Mouse (Mus musculus): Measurements from ENCODE around the gene Hcfc1. TPM values are rescaled to one million over a fixed set of nuclear protein-coding genes. Genes with fewer than 3 reads are reported as not detected.

Hcfc1 gene
- polyA plus RNA-seq, 1 experiment from 2014 or later: 39.1 TPM

DNA sequence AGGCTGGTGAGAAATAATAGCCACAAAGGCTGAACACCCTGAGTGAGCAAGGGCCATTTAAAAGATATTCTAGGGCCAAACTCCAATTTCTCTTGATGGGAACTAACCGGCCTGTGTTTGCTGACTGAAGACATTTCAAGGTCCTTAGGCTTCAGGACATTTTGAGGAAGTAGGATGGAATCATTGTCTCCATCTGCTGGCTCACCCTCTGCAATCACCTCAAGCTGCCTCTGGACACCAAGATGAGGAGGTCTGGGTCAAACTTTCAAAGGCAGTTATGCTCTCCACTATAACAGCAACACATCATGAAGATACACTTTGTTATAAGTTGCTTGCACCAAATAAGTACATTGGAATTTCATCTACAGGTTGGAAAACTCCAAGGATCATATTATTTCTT is 56.1 kb downstream of the Hcfc1 start:
- no peaks in the 10 kb centered on the region; the same call in 1 of the 2 replicates for H3K27me3 ChIP-seq (ENCODE audit: control insufficient read depth, insufficient read depth, low read length)
- no peaks in the 10 kb centered on the region for H3K36me3 ChIP-seq (ENCODE audit: control insufficient read depth, insufficient read depth, low read length)
- H3K9ac ChIP-seq (ENCODE audit: low read length): no peak overlapping the region
- no peaks in the 10 kb centered on the region for H3K9me3 ChIP-seq (replicated peaks; ENCODE audit: control insufficient read depth, low read length)
- no peak overlapping the region for H3K4me3 ChIP-seq (replicated peaks; ENCODE audit: low read length)
- ATAC-seq (ENCODE audit: insufficient read depth, low FRiP score): no peak
- no peak overlapping the region for H3K4me2 ChIP-seq (ENCODE audit: low read depth, low read length)
- 77% methylated on average over 1 of the region's 1 CpGs for WGBS
- no peaks in the 10 kb centered on the region for H3K4me1 ChIP-seq (ENCODE audit: control insufficient read depth, insufficient read depth, low read length)
- no peak overlapping the region for H3K27ac ChIP-seq (ENCODE audit: low read length)

GRCm38 (mm10) chrX:73897959-73898358 is 68.2 kb downstream of the Hcfc1 start:
- H3K9me3 ChIP-seq (replicated peaks; ENCODE audit: control insufficient read depth, low read length): no peaks in the 10 kb centered on the region
- H3K4me3 ChIP-seq (replicated peaks; ENCODE audit: low read length): no peak overlapping the region
- no peak overlapping the region for H3K9ac ChIP-seq (ENCODE audit: low read length)
- H3K27me3 ChIP-seq (ENCODE audit: control insufficient read depth, insufficient read depth, low read length): no peaks in the 10 kb centered on the region
- WGBS: 73% methylated on average over 3 of the region's 3 CpGs
- no peaks in the 10 kb centered on the region for H3K4me1 ChIP-seq (ENCODE audit: control insufficient read depth, insufficient read depth, low read length)
- H3K36me3 ChIP-seq (ENCODE audit: control insufficient read depth, insufficient read depth, low read length): no peaks in the 10 kb centered on the region
- no peak for ATAC-seq (ENCODE audit: insufficient read depth, low FRiP score)
- no peak overlapping the region for H3K27ac ChIP-seq (ENCODE audit: low read length)
- H3K4me2 ChIP-seq (ENCODE audit: low read depth, low read length): no peak overlapping the region

- 21% methylated on average over 2 of the region's 2 CpGs for WGBS
- Histone ChIP-seq H3K36me3 (ENCODE audit: control insufficient read depth, insufficient read depth, low read length) (no peaks in the 10 kb centered on the region), H3K9ac (ENCODE audit: low read length) (no peak within 1 kb of the TSS), H3K27me3 (ENCODE audit: control insufficient read depth, insufficient read depth, low read length) (no peaks in the 10 kb centered on the region), H3K4me1 (ENCODE audit: control insufficient read depth, insufficient read depth, low read length) (no peaks in the 10 kb centered on the region), H3K9me3 (replicated peaks; ENCODE audit: control insufficient read depth, low read length) (no peaks in the 10 kb centered on the region), H3K27ac (ENCODE audit: low read length) (no peak within 1 kb of the TSS), H3K4me2 (ENCODE audit: low read depth, low read length) (no peak within 1 kb of the TSS), H3K4me3 (replicated peaks; ENCODE audit: low read length) (no peak within 1 kb of the TSS)
- no peak for ATAC-seq (ENCODE audit: insufficient read depth, low FRiP score)
Observed at GRCm38 (mm10) chrX:73895719-73896118, 70.4 kb downstream of the Hcfc1 start, which contains the start of gene L1cam. Gene L1cam (minus strand): TSS chrX:73896105.

DNA sequence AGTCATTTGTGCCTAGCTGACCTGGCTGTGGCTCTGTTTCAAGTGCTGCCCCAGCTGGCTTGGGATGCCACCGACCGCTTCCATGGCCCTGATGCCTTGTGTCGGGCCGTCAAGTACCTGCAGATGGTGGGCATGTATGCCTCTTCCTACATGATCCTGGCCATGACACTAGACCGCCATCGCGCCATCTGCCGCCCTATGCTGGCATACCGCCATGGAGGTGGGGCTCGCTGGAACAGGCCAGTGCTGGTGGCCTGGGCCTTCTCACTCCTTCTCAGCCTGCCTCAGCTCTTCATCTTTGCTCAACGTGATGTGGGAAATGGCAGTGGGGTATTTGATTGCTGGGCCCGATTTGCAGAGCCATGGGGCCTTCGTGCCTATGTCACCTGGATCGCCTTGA is 73.3 kb downstream of the Hcfc1 start:
- WGBS: 90% methylated on average over 14 of the region's 14 CpGs
- Histone ChIP-seq H3K4me2 (ENCODE audit: low read depth, low read length) (no peak overlapping the region), H3K27ac (ENCODE audit: low read length) (no peak overlapping the region), H3K4me3 (replicated peaks; ENCODE audit: low read length) (no peak overlapping the region), H3K27me3 (ENCODE audit: control insufficient read depth, insufficient read depth, low read length) (no peaks in the 10 kb centered on the region), H3K9ac (ENCODE audit: low read length) (no peak overlapping the region), H3K4me1 (ENCODE audit: control insufficient read depth, insufficient read depth, low read length) (no peaks in the 10 kb centered on the region), H3K9me3 (replicated peaks; ENCODE audit: control insufficient read depth, low read length) (no peaks in the 10 kb centered on the region), H3K36me3 (ENCODE audit: control insufficient read depth, insufficient read depth, low read length) (no peaks in the 10 kb centered on the region)
- ATAC-seq (ENCODE audit: insufficient read depth, low FRiP score): no peak

Other genes with a start within 250 kb of the Hcfc1 start
- gene Abcd1, start 249.8 kb downstream of the Hcfc1 start, polyA plus RNA-seq (2015; fragmentation: Nextera tagmentation; extraction: Ambion mirVana): 20.3 and 20.8 TPM in 2 replicates
- gene Plxnb3, start 209.3 kb downstream of the Hcfc1 start, polyA plus RNA-seq (2015; fragmentation: Nextera tagmentation; extraction: Ambion mirVana): 0.77 and 1.1 TPM in 2 replicates
- 4.8 and 15.1 TPM in 2 replicates for gene Srpk3, start 192.0 kb downstream of the Hcfc1 start, polyA plus RNA-seq (2015; fragmentation: Nextera tagmentation; extraction: Ambion mirVana)
- gene Idh3g, start 179.5 kb downstream of the Hcfc1 start, polyA plus RNA-seq (2015; fragmentation: Nextera tagmentation; extraction: Ambion mirVana): 197 and 209 TPM in 2 replicates
- gene Ssr4, start 179.3 kb downstream of the Hcfc1 start, polyA plus RNA-seq (2015; fragmentation: Nextera tagmentation; extraction: Ambion mirVana): 248 and 275 TPM in 2 replicates
- 0.69 and 0.96 TPM in 2 replicates for gene Pdzd4, start 141.4 kb downstream of the Hcfc1 start, polyA plus RNA-seq (2015; fragmentation: Nextera tagmentation; extraction: Ambion mirVana)
- gene Avpr2, start 74.3 kb downstream of the Hcfc1 start, polyA plus RNA-seq (2015; fragmentation: Nextera tagmentation; extraction: Ambion mirVana): 0.32 and 0.42 TPM in 2 replicates
- 9.8 and 12.9 TPM in 2 replicates for gene L1cam, start 70.3 kb downstream of the Hcfc1 start, polyA plus RNA-seq (2015; fragmentation: Nextera tagmentation; extraction: Ambion mirVana)
- 4.7 and 5.7 TPM in 2 replicates for gene Arhgap4, start 44.5 kb downstream of the Hcfc1 start, polyA plus RNA-seq (2015; fragmentation: Nextera tagmentation; extraction: Ambion mirVana)
- gene Naa10, start 44.4 kb downstream of the Hcfc1 start, polyA plus RNA-seq (2015; fragmentation: Nextera tagmentation; extraction: Ambion mirVana): 126 and 134 TPM in 2 replicates
- gene Renbp, start 35.5 kb downstream of the Hcfc1 start, polyA plus RNA-seq (2015; fragmentation: Nextera tagmentation; extraction: Ambion mirVana): 63.3 and 65.5 TPM in 2 replicates
- 63.0 and 66.8 TPM in 2 replicates for gene Irak1, start 57.6 kb upstream of the Hcfc1 start, polyA plus RNA-seq (2015; fragmentation: Nextera tagmentation; extraction: Ambion mirVana)
- gene Opn1mw, start 161.1 kb upstream of the Hcfc1 start, polyA plus RNA-seq (2015; fragmentation: Nextera tagmentation; extraction: Ambion mirVana): not detected in 2 replicates
- gene Mecp2, start 169.0 kb upstream of the Hcfc1 start, polyA plus RNA-seq (2015; fragmentation: Nextera tagmentation; extraction: Ambion mirVana): 10.5 and 10.6 TPM in 2 replicates
- not detected in 2 replicates for gene Tex28, start 201.5 kb upstream of the Hcfc1 start, polyA plus RNA-seq (2015; fragmentation: Nextera tagmentation; extraction: Ambion mirVana)
- not detected in 2 replicates for gene Tktl1, start 210.9 kb upstream of the Hcfc1 start, polyA plus RNA-seq (2015; fragmentation: Nextera tagmentation; extraction: Ambion mirVana)

Data from stomach, embryonic 16.5 days (tissue).